Mouse (Mus musculus) hindbrain, postnatal 0 days (tissue): ENCODE data around the gene Ass1. TPM values are rescaled to one million over a fixed set of nuclear protein-coding genes. Genes with fewer than 3 reads are reported as not detected.

Source experiments
- ATAC-seq: fragments of 200-750 bp; cut with Nextera tagmentation; 2 replicates; pipeline ENCODE4 v1.8.0; 2017; ENCODE audit warnings: mild to moderate bottlenecking, moderate TSS enrichment, moderate library complexity
- DNase-seq: peaks from one replicate; pipeline ENCODE4 v3.0.0-alpha.2; 2015; ENCODE audit warnings: low spot score
- H3K27ac ChIP-seq: fragments of 300-500 bp; sonication (generic); 2 replicates; pipeline ENCODE4 v1.5.1; 2014; ENCODE audit warnings: mild to moderate bottlenecking
- H3K27me3 ChIP-seq: fragments of 300-500 bp; sonication (generic); 2 replicates; pipeline ENCODE4 v1.6.1; 2014; ENCODE audit warnings: low read length, mixed read lengths; ENCODE audit not compliant: insufficient read depth
- H3K36me3 ChIP-seq: fragments of 300-500 bp; sonication (generic); 2 replicates; pipeline ENCODE4 v1.6.1; 2014; ENCODE audit warnings: low read length, mixed read lengths; ENCODE audit not compliant: insufficient read depth
- H3K4me1 ChIP-seq: fragments of 300-500 bp; sonication (generic); 2 replicates; pipeline ENCODE4 v1.6.1; 2014; ENCODE audit warnings: antibody characterized with exemption, low read length, mixed read lengths; ENCODE audit not compliant: insufficient read depth
- H3K4me2 ChIP-seq: fragments of 300-500 bp; sonication (generic); 2 replicates; pipeline ENCODE4 v1.6.1; 2014; ENCODE audit warnings: low read depth, mild to moderate bottlenecking, low read length, moderate library complexity, mixed read lengths
- H3K4me3 ChIP-seq: fragments of 300-500 bp; sonication (generic); 2 replicates; pipeline ENCODE4 v1.5.1; 2014; ENCODE audit warnings: low read length
- H3K9ac ChIP-seq: fragments of 300-500 bp; sonication (generic); replicated peaks from 2 replicates; pipeline ENCODE4 v1.6.1; 2014; ENCODE audit warnings: mild to moderate bottlenecking, low read length, moderate library complexity, mixed read lengths
- H3K9me3 ChIP-seq: fragments of 300-500 bp; sonication (generic); 2 replicates; pipeline ENCODE4 v1.6.1; 2016; ENCODE audit warnings: low read length, mixed read lengths
- CTCF ChIP-seq: IDR thresholded peaks from 2 replicates; pipeline ENCODE4 v1.5.1; 2016; ENCODE audit warnings: antibody characterized with exemption, control low read depth, low read depth
- WGBS: fragments of 180-500 bp; shearing (Covaris S2); extraction: QIAGEN DNeasy Blood & Tissue Kit; methylation state at CpG from one replicate; pipeline ENCODE4 v1.1.7; 2014; 5-methylcytosine and 5-hydroxymethylcytosine counted together
- polyA plus RNA-seq: library from polyadenylated mRNA; unstranded; fragments of >200 nt; fragmentation: Nextera tagmentation; extraction: Ambion mirVana; gene quantifications from 2 replicates; pipeline ENCODE4 v1.2.1, GENCODE M21; 2015
- total RNA-seq: library from RNA; depleted of rRNA; stranded (reverse); fragments of >200 nt; gene quantifications from 2 replicates; pipeline ENCODE4 v1.2.3, GENCODE M21; 2014

Ass1 gene
- total and polyA plus RNA-seq, 2 experiments from 2014 or later, result 29.0 to 33.3 TPM

DNA sequence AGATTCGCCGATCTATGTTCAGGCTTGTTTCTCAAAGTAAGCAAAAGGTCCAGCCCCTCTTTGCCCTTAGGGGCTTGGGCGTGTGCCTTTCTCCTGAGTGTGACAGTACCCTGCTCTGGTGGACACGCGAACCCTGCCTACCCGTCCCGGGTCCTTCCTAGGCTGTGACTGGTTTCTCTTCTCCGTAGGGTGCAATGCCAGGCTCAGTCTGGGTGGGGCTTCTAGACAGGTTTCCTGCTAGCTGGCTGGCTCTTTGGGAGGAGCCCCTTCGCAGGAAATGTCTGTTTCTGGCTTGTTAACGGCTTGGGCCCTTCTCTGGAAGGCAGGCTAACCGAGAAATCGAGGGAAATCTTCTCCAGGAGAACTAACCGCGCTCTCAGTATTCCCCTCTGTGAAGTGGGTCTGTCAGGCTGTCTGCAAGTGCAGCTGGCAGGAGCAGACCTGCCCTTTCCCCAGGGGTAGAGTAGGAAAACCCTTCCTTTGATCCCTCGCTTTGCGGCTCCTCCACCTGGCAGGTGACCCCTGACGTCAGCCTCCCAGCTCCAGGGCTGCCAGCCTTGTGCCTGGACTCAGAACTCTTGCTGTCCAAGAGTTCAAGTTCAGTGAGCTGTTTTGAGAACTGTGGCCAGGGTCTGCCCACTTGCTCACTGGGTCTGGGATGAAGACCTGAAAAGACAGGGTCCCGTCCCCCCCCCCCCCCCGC, 827 bp downstream of the Ass1 start:
- Histone ChIP-seq H3K27me3 (peaks cover 24% of the 10 kb centered on the region), H3K4me3 (peak overlapping the region; percentile 41), H3K36me3 (no peaks in the 10 kb centered on the region), H3K9me3 (no peaks in the 10 kb centered on the region), H3K4me2 (peak overlapping the region; percentile 75), H3K4me1 (0 out of 2 replicates have a peak, but pooled peaks cover 12% of the 10 kb centered on the region), H3K27ac (no peak overlapping the region), H3K9ac (peak overlapping the region; percentile 40; the same call in 1 of the 2 replicates)
- DNase-seq (no peak), ATAC-seq (no peak)
- no peak for TF ChIP-seq CTCF
- WGBS, result 9% methylated on average over 17 of the region's 19 CpGs

DNA sequence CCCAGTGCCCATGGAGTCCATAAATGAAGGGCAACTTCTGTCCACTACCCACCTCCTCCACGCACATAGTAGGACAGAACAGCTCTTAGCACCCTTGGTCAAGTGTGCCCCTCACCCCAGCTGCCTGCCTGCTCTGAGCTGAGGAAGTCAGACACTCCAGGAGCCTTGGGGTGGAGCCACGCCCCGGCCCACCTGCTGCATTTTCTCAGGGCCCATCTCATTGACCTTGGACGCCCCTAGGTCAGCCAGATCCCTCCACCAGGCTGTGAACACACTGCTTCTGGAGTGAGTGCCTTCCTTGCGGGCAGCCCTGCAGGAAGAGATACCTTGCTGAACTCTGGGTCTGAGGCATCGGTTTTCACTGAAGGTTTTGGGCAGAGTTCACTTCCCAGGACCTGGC, 1.6 kb downstream of the Ass1 start:
- H3K27me3 ChIP-seq, result peaks cover 24% of the 10 kb centered on the region
- no peak for DNase-seq
- no peak overlapping the region for H3K4me3 ChIP-seq
- TF ChIP-seq CTCF, result no peak
- ATAC-seq, result no peak
- H3K4me2 ChIP-seq, result no peak overlapping the region
- H3K4me1 ChIP-seq, result 0 out of 2 replicates have a peak, but pooled peaks cover 12% of the 10 kb centered on the region
- no peaks in the 10 kb centered on the region for H3K9me3 ChIP-seq
- no peak overlapping the region for H3K9ac ChIP-seq
- no peaks in the 10 kb centered on the region for H3K36me3 ChIP-seq
- no peak overlapping the region for H3K27ac ChIP-seq
- WGBS, result 55% methylated on average over 6 of the region's 6 CpGs

DNA sequence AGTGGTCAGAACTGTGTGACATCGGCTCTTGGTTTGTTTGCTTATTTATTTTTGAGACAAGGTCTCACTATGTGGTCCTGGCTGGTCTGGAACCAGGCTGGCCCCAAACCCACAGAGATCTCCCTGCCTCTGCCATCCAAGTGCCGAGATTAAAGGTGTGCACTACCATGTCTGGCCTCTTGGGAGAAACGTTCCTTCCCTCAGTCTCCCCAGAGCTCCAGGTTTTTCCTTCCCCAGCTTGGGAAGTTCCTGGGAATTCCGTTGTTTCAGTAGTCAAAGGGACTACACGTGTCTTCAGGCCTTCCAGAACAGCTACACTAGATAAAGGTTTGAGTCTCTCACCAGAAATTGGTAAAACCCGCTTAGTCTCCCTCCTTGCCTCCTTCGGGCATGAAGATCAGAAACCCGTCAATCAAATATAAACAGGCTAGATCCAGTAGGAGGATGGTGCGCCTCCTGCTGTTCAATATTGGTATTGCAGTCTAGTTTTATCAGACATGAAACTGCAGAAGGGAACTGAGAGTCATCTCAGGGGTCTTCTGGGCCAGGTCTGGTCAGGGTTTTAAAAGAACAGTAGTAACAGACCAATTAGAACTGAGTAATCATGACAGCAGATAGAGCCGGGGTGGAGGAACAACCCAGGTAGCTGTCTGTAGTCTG, 2.5 kb downstream of the Ass1 start:
- Histone ChIP-seq H3K27me3 (peaks cover 24% of the 10 kb centered on the region), H3K4me2 (no peak overlapping the region), H3K9ac (no peak overlapping the region), H3K4me1 (0 out of 2 replicates have a peak, but pooled peaks cover 12% of the 10 kb centered on the region), H3K4me3 (no peak overlapping the region), H3K27ac (no peak overlapping the region), H3K36me3 (no peaks in the 10 kb centered on the region), H3K9me3 (no peaks in the 10 kb centered on the region)
- 48% methylated on average over 10 of the region's 10 CpGs for WGBS
- peak; percentile 80 for TF ChIP-seq CTCF
- no peak for ATAC-seq
- peak; percentile 64 for DNase-seq

DNA sequence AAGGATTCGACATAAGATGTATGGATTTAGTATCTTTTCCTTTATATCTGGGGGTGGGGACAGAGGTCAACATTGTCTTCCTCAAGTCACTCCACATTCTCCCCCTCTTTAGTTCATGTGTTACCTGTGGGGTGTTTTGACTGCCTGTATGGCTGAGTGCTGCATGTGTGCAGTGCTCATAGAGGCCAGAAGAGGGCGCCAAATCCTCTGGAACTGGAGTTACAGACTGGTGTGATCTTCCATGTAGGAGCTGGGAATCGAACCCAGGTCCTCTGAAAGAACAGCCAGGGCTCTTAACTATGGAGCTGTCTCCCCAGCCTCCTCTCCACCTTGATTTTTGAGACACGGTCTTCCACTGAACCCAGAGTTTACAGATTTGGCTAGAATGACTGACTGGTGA, 3.9 kb downstream of the Ass1 start:
- peak; percentile 60 for TF ChIP-seq CTCF
- WGBS, result 71% methylated on average over 4 of the region's 4 CpGs
- H3K36me3 ChIP-seq, result no peaks in the 10 kb centered on the region
- no peaks in the 10 kb centered on the region for H3K9me3 ChIP-seq
- no peak overlapping the region for H3K4me3 ChIP-seq
- H3K9ac ChIP-seq, result no peak overlapping the region
- H3K27ac ChIP-seq, result no peak overlapping the region
- H3K4me2 ChIP-seq, result no peak overlapping the region
- ATAC-seq (no peak), DNase-seq (no peak)
- H3K4me1 ChIP-seq, result 0 out of 2 replicates have a peak, but pooled peaks cover 12% of the 10 kb centered on the region
- H3K27me3 ChIP-seq, result peaks cover 18% of the 10 kb centered on the region

DNA sequence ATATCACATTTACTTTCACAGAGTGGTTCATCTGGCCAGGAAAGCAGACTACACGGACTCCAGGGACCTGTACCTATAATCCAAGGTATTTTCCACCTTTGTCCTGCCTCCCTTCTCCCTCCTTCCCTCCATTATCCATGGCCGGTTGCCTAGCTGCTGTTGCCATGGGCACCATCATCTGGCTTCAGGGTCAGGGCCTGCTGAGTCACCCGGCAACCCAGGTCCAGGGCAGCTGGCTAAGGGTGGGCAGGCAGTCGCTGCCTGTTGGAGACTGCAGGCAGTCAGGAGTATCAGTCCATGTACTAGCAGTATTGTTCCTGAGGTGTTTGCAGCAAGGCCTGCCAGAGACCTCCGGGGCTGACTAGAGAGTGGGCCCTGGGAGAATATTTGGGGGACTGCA, 4.7 kb downstream of the Ass1 start:
- Histone ChIP-seq H3K9me3 (no peaks in the 10 kb centered on the region), H3K4me3 (no peak overlapping the region), H3K9ac (no peak overlapping the region), H3K4me1 (0 out of 2 replicates have a peak, but pooled peaks cover 7% of the 10 kb centered on the region), H3K27me3 (peaks cover 15% of the 10 kb centered on the region), H3K4me2 (no peak overlapping the region), H3K27ac (no peak overlapping the region), H3K36me3 (no peaks in the 10 kb centered on the region)
- DNase-seq (no peak), ATAC-seq (0 out of 2 replicates have a peak, but pooled peaks have one; percentile 16)
- 35% methylated on average over 5 of the region's 5 CpGs for WGBS
- TF ChIP-seq CTCF, result no peak

DNA sequence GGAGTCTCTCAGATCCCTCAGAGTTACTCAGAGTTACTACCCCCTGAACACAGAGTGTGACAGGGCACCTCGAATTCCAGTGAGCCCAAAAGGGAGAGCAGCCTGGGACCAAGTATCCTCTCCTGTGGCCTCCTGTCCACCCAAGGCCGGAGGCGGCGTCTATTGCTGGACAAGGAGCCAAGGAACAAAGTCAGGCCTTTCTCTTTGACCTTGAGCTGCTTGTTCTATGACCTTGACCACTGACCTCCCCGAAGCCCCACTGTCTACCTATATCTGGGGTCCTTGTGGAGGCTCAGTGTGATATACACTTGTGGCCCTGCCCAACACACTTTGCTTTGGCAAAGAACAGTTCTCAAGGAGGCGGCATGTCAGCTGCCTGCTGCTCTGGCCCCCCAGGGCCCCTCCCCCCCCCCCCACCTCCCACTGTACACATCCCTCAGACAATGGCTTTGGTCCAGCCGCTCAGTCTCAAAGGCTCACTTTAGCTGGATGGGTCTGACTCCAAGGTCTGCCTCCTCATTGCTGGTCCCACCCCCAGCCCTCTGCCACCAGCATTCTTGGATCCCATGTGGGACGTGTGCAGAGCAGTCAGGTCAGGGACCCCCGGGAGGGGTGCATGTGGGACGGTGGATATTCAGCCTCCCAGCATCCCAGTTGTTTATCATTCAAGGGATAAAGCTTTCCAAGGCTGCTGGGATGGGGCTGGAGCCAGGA, 6.3 kb downstream of the Ass1 start:
- no peak overlapping the region for H3K27ac ChIP-seq
- ATAC-seq, result no peak
- H3K4me2 ChIP-seq, result no peak overlapping the region
- no peak for DNase-seq
- 56% methylated on average over 10 of the region's 10 CpGs for WGBS
- H3K27me3 ChIP-seq, result peaks cover 9% of the 10 kb centered on the region
- no peak overlapping the region for H3K9ac ChIP-seq
- no peaks in the 10 kb centered on the region for H3K36me3 ChIP-seq
- H3K9me3 ChIP-seq, result no peaks in the 10 kb centered on the region
- no peaks in the 10 kb centered on the region for H3K4me1 ChIP-seq
- no peak overlapping the region for H3K4me3 ChIP-seq
- no peak for TF ChIP-seq CTCF
